Mouse (Mus musculus) heart, embryonic 16.5 days (tissue): ENCODE measurements around the gene Wdr82. TPM values are rescaled to one million over a fixed set of nuclear protein-coding genes. Genes with fewer than 3 reads are reported as not detected.

Source experiments
- ATAC-seq: fragments of 200-750 bp; cut with Nextera tagmentation; replicated peaks from 2 replicates; pipeline ENCODE4 v1.8.0; 2017; ENCODE audit warnings: moderate number of reproducible peaks; ENCODE audit not compliant: insufficient read depth, low FRiP score; ENCODE audit errors: extremely low read depth
- H3K27ac ChIP-seq: fragments of 300-500 bp; sonication (generic); 2 replicates; pipeline ENCODE4 v1.5.1; 2014; ENCODE audit warnings: mild to moderate bottlenecking, low read length, control low read depth, moderate library complexity
- H3K27me3 ChIP-seq: fragments of 300-500 bp; sonication (generic); 2 replicates; pipeline ENCODE4 v1.6.1; 2014; ENCODE audit warnings: low read length, mixed read lengths; ENCODE audit not compliant: control insufficient read depth, insufficient read depth
- H3K36me3 ChIP-seq: fragments of 300-500 bp; sonication (generic); 2 replicates; pipeline ENCODE4 v1.6.1; 2014; ENCODE audit not compliant: control insufficient read depth, insufficient read depth
- H3K4me1 ChIP-seq: fragments of 300-500 bp; sonication (generic); 2 replicates; pipeline ENCODE4 v1.6.1; 2014; ENCODE audit warnings: low read length, mixed read lengths; ENCODE audit not compliant: control insufficient read depth, insufficient read depth
- H3K4me2 ChIP-seq: fragments of 300-500 bp; sonication (generic); 2 replicates; pipeline ENCODE4 v1.6.1; 2014; ENCODE audit warnings: low read depth, mild to moderate bottlenecking, control low read depth, low read length
- H3K4me3 ChIP-seq: fragments of 300-500 bp; sonication (generic); 2 replicates; pipeline ENCODE4 v1.5.1; 2014; ENCODE audit warnings: mild to moderate bottlenecking, control low read depth, low read length
- H3K9ac ChIP-seq: fragments of 300-500 bp; sonication (generic); 2 replicates; pipeline ENCODE4 v1.6.1; 2014; ENCODE audit warnings: low read length, control low read depth
- H3K9me3 ChIP-seq: fragments of 300-500 bp; sonication (generic); replicated peaks from 2 replicates; pipeline ENCODE4 v1.6.1; 2016; ENCODE audit warnings: low read length; ENCODE audit not compliant: control insufficient read depth
- WGBS: fragments of 180-500 bp; shearing (Covaris S2); extraction: QIAGEN DNeasy Blood & Tissue Kit; methylation state at CpG from one replicate; pipeline ENCODE4 v1.1.7; 2014; 5-methylcytosine and 5-hydroxymethylcytosine counted together
- polyA plus RNA-seq: library from polyadenylated mRNA; unstranded; fragments of >200 nt; fragmentation: Nextera tagmentation; extraction: Ambion mirVana; gene quantifications from 2 replicates; pipeline ENCODE4 v1.2.1, GENCODE M21; 2015

Gene Wdr82
- polyA plus RNA-seq, 1 experiment from 2014 or later, result 18.2 TPM

- no peaks in the 10 kb centered on the region for H3K9me3 ChIP-seq
- 87% methylated on average over 5 of the region's 5 CpGs for WGBS
Measured at GRCm38 (mm10) chr9:106183996-106184395, 13.3 kb downstream of the Wdr82 start.

GRCm38 (mm10) chr9:106191355-106191754 lies 20.6 kb downstream of the Wdr82 start:
- Histone ChIP-seq H3K4me2 (no peak overlapping the region), H3K9me3 (no peaks in the 10 kb centered on the region), H3K36me3 (peaks cover 62% of the 10 kb centered on the region), H3K4me3 (no peak overlapping the region), H3K27me3 (no peaks in the 10 kb centered on the region), H3K27ac (no peak overlapping the region), H3K4me1 (no peaks in the 10 kb centered on the region), H3K9ac (no peak overlapping the region)
- ATAC-seq, result no peak
- WGBS, result 90% methylated on average over 1 of the region's 1 CpGs

More at GRCm38 (mm10) chr9:106183996-106184395, 13.3 kb downstream of the Wdr82 start:
- no peak overlapping the region for H3K27ac ChIP-seq
- no peak overlapping the region for H3K4me2 ChIP-seq
- H3K4me3 ChIP-seq, result no peak overlapping the region
- no peak overlapping the region for H3K9ac ChIP-seq
- H3K36me3 ChIP-seq, result peaks cover 87% of the 10 kb centered on the region
- no peaks in the 10 kb centered on the region; the same call in 1 of the 2 replicates for H3K4me1 ChIP-seq
- ATAC-seq, result no peak
- H3K27me3 ChIP-seq, result no peaks in the 10 kb centered on the region

DNA sequence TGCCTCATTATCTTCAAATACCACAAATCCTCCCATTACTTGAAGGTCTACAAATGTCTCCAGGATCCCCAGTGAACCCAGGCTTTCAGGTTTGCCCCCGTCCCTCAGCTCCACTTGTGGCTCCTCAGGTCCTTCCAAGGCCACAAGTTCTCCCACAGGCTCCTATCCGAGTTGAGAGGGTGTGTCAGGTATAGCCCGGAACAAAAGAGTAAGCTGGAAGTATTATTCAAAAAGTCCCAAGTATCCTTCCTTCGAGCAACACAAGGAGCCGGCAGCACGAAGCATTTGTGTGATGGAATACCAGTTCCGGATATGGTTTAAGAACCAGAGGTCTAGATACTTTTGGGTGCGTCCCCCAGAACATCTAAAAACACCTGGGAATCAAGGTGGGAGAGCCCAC lies 21.3 kb downstream of the Wdr82 start:
- H3K4me3 ChIP-seq, result no peak overlapping the region
- no peak overlapping the region for H3K9ac ChIP-seq
- H3K9me3 ChIP-seq, result no peaks in the 10 kb centered on the region
- no peaks in the 10 kb centered on the region for H3K27me3 ChIP-seq
- no peak for ATAC-seq
- H3K4me2 ChIP-seq, result no peak overlapping the region
- H3K4me1 ChIP-seq, result no peaks in the 10 kb centered on the region
- H3K36me3 ChIP-seq, result peaks cover 57% of the 10 kb centered on the region
- no peak overlapping the region for H3K27ac ChIP-seq
- WGBS, result 89% methylated on average over 8 of the region's 8 CpGs

DNA sequence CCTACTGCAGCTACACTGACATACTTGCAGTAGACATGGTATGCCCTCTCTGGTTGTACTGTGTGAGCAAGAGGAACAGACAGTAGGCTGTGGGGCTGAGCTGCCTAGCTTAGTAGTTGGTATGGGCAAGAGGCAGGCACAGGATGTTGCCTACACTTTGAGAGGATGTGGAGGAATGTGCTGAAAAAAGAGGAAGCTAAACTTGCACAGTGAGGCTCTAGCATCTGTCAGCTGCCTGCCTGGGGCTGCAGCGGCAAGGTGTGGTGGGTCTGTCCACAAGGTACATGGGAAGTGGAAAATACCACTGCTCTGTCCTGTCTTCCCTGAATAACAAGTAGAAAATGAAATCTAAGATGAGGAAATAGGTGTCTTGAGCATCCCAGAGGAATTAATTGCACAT lies 22.3 kb downstream of the Wdr82 start:
- Histone ChIP-seq H3K36me3 (peaks cover 48% of the 10 kb centered on the region), H3K9me3 (no peaks in the 10 kb centered on the region), H3K9ac (no peak overlapping the region), H3K27me3 (no peaks in the 10 kb centered on the region), H3K4me3 (no peak overlapping the region), H3K4me1 (no peaks in the 10 kb centered on the region), H3K4me2 (no peak overlapping the region), H3K27ac (no peak overlapping the region)
- no peak for ATAC-seq
- 82% methylated on average over 1 of the region's 1 CpGs for WGBS

DNA sequence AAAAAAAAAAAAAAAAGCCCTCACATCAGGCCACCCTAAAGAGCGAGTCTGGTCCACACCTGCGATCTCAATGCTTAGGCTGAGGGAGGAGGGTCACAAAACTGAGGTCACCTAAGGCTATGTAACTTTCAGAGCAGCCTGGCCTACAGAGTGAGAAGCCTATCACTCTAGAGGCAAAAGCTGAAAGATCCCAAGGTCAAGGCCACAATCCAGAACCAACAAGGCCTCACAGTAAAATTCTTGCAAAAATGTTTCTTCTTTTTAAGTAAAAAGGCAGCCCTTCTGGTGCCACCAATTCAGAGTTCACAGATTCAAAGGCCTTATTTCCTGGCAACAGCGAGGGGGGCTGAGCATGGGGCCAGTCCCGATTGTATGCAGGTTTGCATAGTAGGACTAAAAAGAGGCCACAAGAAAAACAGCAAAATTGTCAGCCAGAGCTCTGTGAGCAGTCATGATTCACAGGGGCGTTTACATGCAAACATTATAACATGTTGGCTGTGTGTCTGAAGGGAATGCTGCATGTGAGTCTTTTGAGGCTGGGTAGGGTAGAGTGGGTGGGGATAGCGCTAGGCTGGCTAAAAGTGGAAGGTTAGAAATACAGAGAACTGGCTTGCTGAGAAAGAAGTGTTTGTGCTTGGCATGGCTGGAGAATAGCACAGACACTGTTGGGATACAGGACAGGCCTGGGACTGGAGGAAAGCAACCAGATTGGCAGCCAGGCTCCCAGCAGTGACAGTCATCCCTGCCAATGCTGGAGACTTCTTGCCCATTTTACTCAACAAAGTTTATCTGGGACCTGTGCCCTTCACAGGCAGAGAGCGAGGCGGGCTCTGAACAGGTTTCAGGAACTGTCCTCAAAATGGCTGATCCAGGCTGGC lies 23.4 kb downstream of the Wdr82 start:
- no peaks in the 10 kb centered on the region for H3K27me3 ChIP-seq
- no peak overlapping the region for H3K27ac ChIP-seq
- H3K9ac ChIP-seq, result no peak overlapping the region
- 91% methylated on average over 8 of the region's 8 CpGs for WGBS
- H3K4me1 ChIP-seq, result peaks cover under 1% of the 10 kb centered on the region; the same call in 1 of the 2 replicates
- H3K9me3 ChIP-seq, result no peaks in the 10 kb centered on the region
- H3K4me2 ChIP-seq, result no peak overlapping the region
- H3K36me3 ChIP-seq, result peaks cover 38% of the 10 kb centered on the region
- H3K4me3 ChIP-seq, result no peak overlapping the region
- no peak for ATAC-seq

- Histone ChIP-seq H3K9ac (no peak overlapping the region), H3K36me3 (peaks cover 24% of the 10 kb centered on the region), H3K9me3 (no peaks in the 10 kb centered on the region), H3K4me3 (no peak overlapping the region), H3K27me3 (no peaks in the 10 kb centered on the region), H3K27ac (no peak overlapping the region), H3K4me1 (peaks cover 7% of the 10 kb centered on the region), H3K4me2 (no peak overlapping the region)
- WGBS, result 89% methylated on average over 8 of the region's 8 CpGs
- no peak for ATAC-seq
Measured at GRCm38 (mm10) chr9:106195693-106196092, 25.0 kb downstream of the Wdr82 start.

DNA sequence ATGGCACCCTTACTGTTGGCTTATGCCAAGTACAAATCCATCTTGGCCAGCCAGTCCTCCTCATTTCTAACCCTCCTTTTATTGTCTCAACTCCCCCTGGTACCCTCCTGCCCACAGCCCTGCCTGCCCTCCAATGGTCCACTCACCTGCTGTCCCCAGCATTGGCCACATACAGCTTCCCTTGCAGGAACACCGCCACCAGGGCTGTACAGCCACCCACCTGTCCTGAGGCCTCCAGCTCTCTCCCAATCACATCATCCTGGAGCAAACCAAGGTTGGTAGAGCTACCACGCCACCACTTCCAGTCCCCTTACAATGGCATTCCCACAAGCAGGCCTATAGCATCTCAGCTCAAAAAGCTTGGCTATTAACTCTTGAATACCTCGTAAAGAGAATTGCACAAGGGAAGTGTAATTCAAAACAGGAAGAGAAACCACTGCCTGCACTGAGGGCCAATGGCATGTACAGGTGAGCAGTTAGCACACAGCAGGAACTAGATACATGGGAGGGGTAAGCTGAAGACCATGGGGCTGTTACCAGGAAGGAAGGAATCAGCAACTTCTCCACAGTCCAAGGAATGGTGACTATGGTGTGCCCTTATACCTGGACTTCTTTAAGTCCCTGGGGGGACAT lies 26.5 kb downstream of the Wdr82 start:
- no peaks in the 10 kb centered on the region for H3K9me3 ChIP-seq
- ATAC-seq, result no peak
- no peaks in the 10 kb centered on the region for H3K27me3 ChIP-seq
- no peak overlapping the region for H3K4me2 ChIP-seq
- no peak overlapping the region for H3K27ac ChIP-seq
- WGBS, result 88% methylated on average over 3 of the region's 3 CpGs
- no peak overlapping the region for H3K9ac ChIP-seq
- no peak overlapping the region for H3K4me3 ChIP-seq
- H3K4me1 ChIP-seq, result peaks cover 8% of the 10 kb centered on the region
- peaks cover 12% of the 10 kb centered on the region; the same call in 1 of the 2 replicates for H3K36me3 ChIP-seq

- ATAC-seq, result no peak
- H3K9ac ChIP-seq, result no peak overlapping the region
- no peak overlapping the region for H3K4me3 ChIP-seq
- WGBS, result 86% methylated on average over 9 of the region's 9 CpGs
- H3K27ac ChIP-seq, result no peak overlapping the region
- H3K9me3 ChIP-seq, result no peaks in the 10 kb centered on the region
- no peak overlapping the region for H3K4me2 ChIP-seq
- H3K27me3 ChIP-seq, result no peaks in the 10 kb centered on the region
- peaks cover 11% of the 10 kb centered on the region for H3K4me1 ChIP-seq
- peaks cover 12% of the 10 kb centered on the region; the same call in 1 of the 2 replicates for H3K36me3 ChIP-seq
Measured at GRCm38 (mm10) chr9:106197732-106198131, 27.0 kb downstream of the Wdr82 start.

- H3K27me3 ChIP-seq, result no peaks in the 10 kb centered on the region
- peak overlapping the region; percentile 69 for H3K9ac ChIP-seq
- H3K9me3 ChIP-seq, result no peaks in the 10 kb centered on the region
- H3K4me1 ChIP-seq, result peaks cover 18% of the 10 kb centered on the region
- under 1% methylated on average over 44 of the region's 51 CpGs for WGBS
- ATAC-seq, result peak; percentile 50
- H3K36me3 ChIP-seq, result peaks cover 9% of the 10 kb centered on the region; the same call in 1 of the 2 replicates
- peak overlapping the region; percentile 22; the same call in 1 of the 2 replicates for H3K27ac ChIP-seq
- H3K4me2 ChIP-seq, result peak overlapping the region; percentile 67
- peak overlapping the region; percentile 55 for H3K4me3 ChIP-seq
Measured at GRCm38 (mm10) chr9:106198962-106199458, 28.3 kb downstream of the Wdr82 start.
